Mouse (Mus musculus): ENCODE measurements around the gene Prcd. TPM values are rescaled to one million over a fixed set of nuclear protein-coding genes. Genes with fewer than 3 reads are reported as not detected.

Gene Prcd
- polyA plus RNA-seq, 1 experiment from 2014 or later: 1.9 TPM

GRCm38 (mm10) chr11:116652330-116653098, 820 bp upstream of the Prcd start:
- peaks cover 62% of the 10 kb centered on the region for H3K4me1 ChIP-seq
- WGBS: 65% methylated on average over 25 of the region's 25 CpGs
- no peak overlapping the region for H3K27ac ChIP-seq
- peak overlapping the region; percentile 57 for H3K4me3 ChIP-seq
- no peak overlapping the region for H3K9ac ChIP-seq
- no peaks in the 10 kb centered on the region for H3K36me3 ChIP-seq
- H3K9me3 ChIP-seq: no peaks in the 10 kb centered on the region
- peak overlapping the region; percentile 94 for H3K4me2 ChIP-seq
- no peak for ATAC-seq (ENCODE audit: insufficient number of reproducible peaks, low FRiP score, low TSS enrichment, low read depth)
- peaks cover 32% of the 10 kb centered on the region for H3K27me3 ChIP-seq

- no peak for ATAC-seq (ENCODE audit: insufficient number of reproducible peaks, low FRiP score, low TSS enrichment, low read depth)
- Histone ChIP-seq H3K36me3 (no peaks in the 10 kb centered on the region), H3K9ac (peak overlapping the region; percentile 62), H3K4me1 (peaks cover 59% of the 10 kb centered on the region), H3K27me3 (peaks cover 32% of the 10 kb centered on the region), H3K4me2 (peak overlapping the region; percentile 94), H3K9me3 (no peaks in the 10 kb centered on the region), H3K4me3 (peak overlapping the region; percentile 57), H3K27ac (no peak overlapping the region)
- WGBS: under 1% methylated on average over 47 of the region's 47 CpGs
Observed at GRCm38 (mm10) chr11:116653709-116654221, 431 bp downstream of the Prcd start.

- no peak for ATAC-seq (ENCODE audit: insufficient number of reproducible peaks, low FRiP score, low TSS enrichment, low read depth)
- Histone ChIP-seq H3K4me3 (peak within 1 kb of the TSS; percentile 57), H3K27me3 (peaks cover 32% of the 10 kb centered on the region), H3K36me3 (no peaks in the 10 kb centered on the region), H3K9ac (peak within 1 kb of the TSS; percentile 62), H3K4me1 (peaks cover 57% of the 10 kb centered on the region), H3K27ac (no peak within 1 kb of the TSS), H3K4me2 (peak within 1 kb of the TSS; percentile 94), H3K9me3 (no peaks in the 10 kb centered on the region)
- WGBS: 7% methylated on average over 28 of the region's 28 CpGs
Observed at GRCm38 (mm10) chr11:116654255-116654821, 1.0 kb downstream of the Prcd start, which contains the start of gene Cygb. Gene Cygb, minus strand, starts transcription at chr11:116654313.

GRCm38 (mm10) chr11:116656348-116657191, 3.2 kb downstream of the Prcd start:
- ATAC-seq (ENCODE audit: insufficient number of reproducible peaks, low FRiP score, low TSS enrichment, low read depth): no peak
- Histone ChIP-seq H3K9ac (no peak overlapping the region), H3K4me3 (no peak overlapping the region), H3K9me3 (no peaks in the 10 kb centered on the region), H3K27ac (peak overlapping the region; percentile 79; the same call in 1 of the 2 replicates), H3K4me2 (no peak overlapping the region), H3K36me3 (no peaks in the 10 kb centered on the region), H3K4me1 (peaks cover 63% of the 10 kb centered on the region), H3K27me3 (peaks cover 29% of the 10 kb centered on the region)
- 61% methylated on average over 16 of the region's 16 CpGs for WGBS

- Histone ChIP-seq H3K4me3 (peak overlapping the region; percentile 37), H3K4me1 (peaks cover 63% of the 10 kb centered on the region), H3K36me3 (no peaks in the 10 kb centered on the region), H3K4me2 (peak overlapping the region; percentile 52), H3K27ac (peak overlapping the region; percentile 79), H3K9me3 (no peaks in the 10 kb centered on the region), H3K27me3 (peaks cover 27% of the 10 kb centered on the region), H3K9ac (peak overlapping the region; percentile 31; the same call in 1 of the 2 replicates)
- 15% methylated on average over 22 of the region's 22 CpGs for WGBS
- peak; percentile 79 for ATAC-seq (ENCODE audit: insufficient number of reproducible peaks, low FRiP score, low TSS enrichment, low read depth)
Observed at GRCm38 (mm10) chr11:116657311-116658223, 4.2 kb downstream of the Prcd start.

- 0 out of 2 replicates have a peak overlapping the region, but pooled peaks have one; percentile 37 for H3K4me3 ChIP-seq
Observed at GRCm38 (mm10) chr11:116658238-116658637, 4.9 kb downstream of the Prcd start.

GRCm38 (mm10) chr11:116659027-116659621, 5.8 kb downstream of the Prcd start:
- no peaks in the 10 kb centered on the region for H3K36me3 ChIP-seq
- no peak overlapping the region for H3K4me2 ChIP-seq
- H3K4me3 ChIP-seq: no peak overlapping the region
- no peak overlapping the region for H3K27ac ChIP-seq
- peaks cover 23% of the 10 kb centered on the region for H3K27me3 ChIP-seq
- peaks cover 56% of the 10 kb centered on the region for H3K4me1 ChIP-seq
- ATAC-seq (ENCODE audit: insufficient number of reproducible peaks, low FRiP score, low TSS enrichment, low read depth): no peak
- 78% methylated on average over 15 of the region's 15 CpGs for WGBS
- no peak overlapping the region for H3K9ac ChIP-seq
- H3K9me3 ChIP-seq: no peaks in the 10 kb centered on the region

More at GRCm38 (mm10) chr11:116658238-116658637, 4.9 kb downstream of the Prcd start:
- Histone ChIP-seq H3K36me3 (no peaks in the 10 kb centered on the region), H3K9me3 (no peaks in the 10 kb centered on the region), H3K9ac (no peak overlapping the region), H3K27me3 (peaks cover 27% of the 10 kb centered on the region), H3K4me2 (peak overlapping the region; percentile 52), H3K4me1 (peaks cover 64% of the 10 kb centered on the region), H3K27ac (peak overlapping the region; percentile 79)
- WGBS: 62% methylated on average over 10 of the region's 10 CpGs
- no peak for ATAC-seq (ENCODE audit: insufficient number of reproducible peaks, low FRiP score, low TSS enrichment, low read depth)

- 78% methylated on average over 9 of the region's 9 CpGs for WGBS
- no peak overlapping the region for H3K4me3 ChIP-seq
- no peak overlapping the region for H3K9ac ChIP-seq
- peaks cover 49% of the 10 kb centered on the region for H3K4me1 ChIP-seq
- H3K36me3 ChIP-seq: no peaks in the 10 kb centered on the region
- H3K27ac ChIP-seq: no peak overlapping the region
- peaks cover 14% of the 10 kb centered on the region for H3K27me3 ChIP-seq
- H3K9me3 ChIP-seq: no peaks in the 10 kb centered on the region
- ATAC-seq (ENCODE audit: insufficient number of reproducible peaks, low FRiP score, low TSS enrichment, low read depth): no peak
- no peak overlapping the region for H3K4me2 ChIP-seq
Observed at GRCm38 (mm10) chr11:116660181-116660580, 6.8 kb downstream of the Prcd start.

- H3K4me3 ChIP-seq: no peak overlapping the region
- no peak overlapping the region for H3K4me2 ChIP-seq
- peaks cover 14% of the 10 kb centered on the region for H3K27me3 ChIP-seq
- ATAC-seq (ENCODE audit: insufficient number of reproducible peaks, low FRiP score, low TSS enrichment, low read depth): no peak
- no peaks in the 10 kb centered on the region for H3K9me3 ChIP-seq
- H3K36me3 ChIP-seq: no peaks in the 10 kb centered on the region
- H3K4me1 ChIP-seq: peaks cover 47% of the 10 kb centered on the region
- WGBS: 25% methylated on average over 13 of the region's 13 CpGs
- H3K27ac ChIP-seq: no peak overlapping the region
- no peak overlapping the region for H3K9ac ChIP-seq
Observed at GRCm38 (mm10) chr11:116661291-116661947, 8.1 kb downstream of the Prcd start.

- no peak overlapping the region for H3K4me2 ChIP-seq
- H3K27ac ChIP-seq: no peak overlapping the region
- H3K9ac ChIP-seq: no peak overlapping the region
- H3K27me3 ChIP-seq: peaks cover 14% of the 10 kb centered on the region
- no peaks in the 10 kb centered on the region for H3K9me3 ChIP-seq
- no peak for ATAC-seq (ENCODE audit: insufficient number of reproducible peaks, low FRiP score, low TSS enrichment, low read depth)
- WGBS: 50% methylated on average over 8 of the region's 8 CpGs
- H3K36me3 ChIP-seq: no peaks in the 10 kb centered on the region
- H3K4me1 ChIP-seq: peaks cover 42% of the 10 kb centered on the region
- no peak overlapping the region for H3K4me3 ChIP-seq
Observed at GRCm38 (mm10) chr11:116661948-116662377, 8.6 kb downstream of the Prcd start.
